Mouse (Mus musculus): ENCODE results near the gene Gm44973. TPM values are rescaled to one million over a fixed set of nuclear protein-coding genes. Genes with fewer than 3 reads are reported as not detected.
"Not testable (repeated sequence)": the region's sequence is repeated elsewhere in the genome, so short reads cannot be mapped to it uniquely, and the experiment has no call there.

Gm44973 gene
- total RNA-seq, 2 experiments from 2014 or later = not detected

DNA sequence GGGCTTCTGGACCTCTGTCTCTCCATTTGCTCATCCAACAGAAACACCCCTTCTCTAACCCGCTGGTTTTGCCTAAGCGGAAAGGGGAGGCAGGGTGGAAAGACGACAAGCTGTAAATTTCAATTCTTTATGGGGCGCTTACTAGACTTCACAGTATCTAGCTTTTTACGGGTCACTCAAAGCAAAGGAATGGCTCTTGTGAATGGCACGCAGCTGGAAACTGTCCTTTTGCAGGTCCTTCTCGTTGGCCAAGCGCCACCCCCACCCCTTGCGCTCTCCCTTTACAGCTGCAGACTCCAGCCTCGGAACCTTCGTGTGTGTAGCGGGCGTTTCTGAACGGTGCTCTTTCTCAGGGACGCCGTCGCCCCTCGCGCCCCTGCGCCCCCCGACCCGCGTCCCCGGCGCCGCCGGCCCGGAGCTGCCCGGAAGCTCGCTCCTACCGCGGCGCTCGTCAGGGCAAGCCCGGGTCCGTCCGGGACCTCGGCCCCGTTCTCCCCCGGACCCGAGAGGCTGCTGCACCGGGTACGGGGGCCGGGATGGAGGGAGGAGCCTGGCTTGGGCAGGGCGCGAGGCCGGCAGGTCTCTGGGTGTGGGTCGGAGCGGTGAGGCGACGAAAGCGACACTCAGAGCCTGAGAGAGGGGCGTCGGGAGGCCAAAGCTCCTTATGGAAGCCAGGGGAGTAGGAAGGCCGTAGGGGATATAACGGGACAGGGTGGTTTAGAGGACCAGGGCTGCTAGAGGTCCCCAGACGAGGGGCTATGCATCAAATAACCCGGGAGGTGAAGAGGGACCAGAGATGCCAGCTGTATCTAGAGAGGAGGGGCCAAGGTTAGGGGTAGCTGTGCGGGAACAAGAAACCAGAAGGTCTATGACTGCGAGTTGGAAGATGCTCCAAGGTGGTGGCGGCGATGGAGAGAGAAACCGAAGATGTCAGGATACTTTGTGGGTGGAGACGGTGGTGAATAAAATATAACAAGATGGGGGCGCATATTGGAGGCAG, 36.2 kb downstream of the Gm44973 start, which contains the start of gene Zfp580:
Gene Zfp580 (plus strand): TSS at position 346 of the 1,000 bp plus-strand sequence.
- DNase-seq (ENCODE audit: low spot score in 2 of 2) = peak; percentile 84 to 87

DNA sequence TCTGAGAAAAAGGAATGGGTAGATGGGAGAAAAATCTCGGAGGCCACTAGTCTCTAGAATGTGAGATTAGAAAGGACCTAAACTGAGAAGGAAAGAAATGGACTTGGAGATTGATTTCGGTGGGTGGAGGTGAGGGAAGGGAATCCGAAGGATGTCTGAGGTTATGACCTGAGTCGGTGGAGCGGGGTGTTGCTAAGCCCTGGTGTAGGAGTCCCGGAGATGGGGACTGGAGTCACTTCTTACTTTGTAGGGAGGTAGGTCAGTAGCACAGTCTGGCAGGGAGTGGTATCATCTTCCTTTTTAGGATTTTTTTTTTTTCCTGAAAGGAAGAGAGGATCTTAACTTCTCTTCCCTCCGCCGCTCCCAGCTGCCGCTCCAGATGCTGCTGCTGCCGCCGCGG, 37.1 kb downstream of the Gm44973 start:
- DNase-seq (ENCODE audit: low spot score in 2 of 2) = no peak

DNA sequence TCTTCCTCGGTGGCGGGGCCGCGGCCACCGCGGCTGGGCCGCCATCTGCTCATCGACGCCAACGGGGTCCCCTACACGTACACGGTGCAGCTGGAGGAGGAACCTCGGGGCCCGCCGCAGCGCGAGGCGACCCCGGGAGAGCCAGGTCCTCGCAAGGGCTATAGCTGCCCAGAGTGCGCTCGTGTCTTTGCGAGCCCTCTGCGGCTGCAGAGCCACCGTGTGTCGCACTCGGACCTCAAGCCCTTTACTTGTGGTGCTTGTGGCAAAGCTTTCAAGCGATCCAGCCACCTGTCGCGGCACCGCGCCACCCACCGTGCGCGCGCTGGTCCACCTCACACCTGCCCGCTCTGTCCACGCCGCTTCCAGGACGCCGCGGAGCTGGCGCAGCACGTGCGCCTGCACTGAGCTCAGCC, 37.6 kb downstream of the Gm44973 start:
- DNase-seq (ENCODE audit: low spot score in 2 of 2) = no peak

DNA sequence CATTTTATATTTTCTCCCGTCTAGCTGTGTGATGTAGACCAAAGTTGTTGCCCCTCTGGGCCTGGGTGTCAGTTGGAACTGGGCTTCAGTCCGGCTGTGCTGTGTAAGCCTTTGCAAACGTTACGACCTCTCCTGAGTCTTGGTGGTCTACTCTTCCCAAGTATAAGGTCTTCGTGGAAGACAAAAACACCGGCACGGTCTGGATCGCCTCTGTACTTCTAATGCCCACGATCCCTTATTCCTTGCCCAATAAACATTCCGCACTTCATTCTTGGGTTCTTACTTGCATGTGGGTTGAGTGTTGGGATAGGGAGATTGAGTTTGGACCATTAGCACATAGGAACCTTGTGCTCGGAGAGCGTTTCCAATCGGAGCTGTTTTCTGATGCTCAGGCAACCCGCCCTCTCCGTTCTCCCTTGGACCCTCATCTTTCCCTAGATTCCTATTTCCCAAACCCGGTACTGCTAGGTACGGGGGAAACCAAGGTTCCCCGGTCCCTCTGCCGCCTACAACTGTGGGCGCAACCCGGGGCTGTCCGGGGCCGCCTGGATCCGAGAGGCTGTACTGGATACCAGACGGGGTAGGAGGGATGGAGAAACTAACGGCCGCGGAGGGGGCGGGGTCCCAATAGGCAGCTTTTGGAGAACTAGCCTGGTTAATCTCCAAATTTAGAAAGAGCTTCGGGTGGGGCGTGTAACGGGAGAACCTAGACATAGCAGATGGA, 38.3 kb downstream of the Gm44973 start:
- DNase-seq (ENCODE audit: low spot score in 2 of 2) = peak; percentile 63 to 67

DNA sequence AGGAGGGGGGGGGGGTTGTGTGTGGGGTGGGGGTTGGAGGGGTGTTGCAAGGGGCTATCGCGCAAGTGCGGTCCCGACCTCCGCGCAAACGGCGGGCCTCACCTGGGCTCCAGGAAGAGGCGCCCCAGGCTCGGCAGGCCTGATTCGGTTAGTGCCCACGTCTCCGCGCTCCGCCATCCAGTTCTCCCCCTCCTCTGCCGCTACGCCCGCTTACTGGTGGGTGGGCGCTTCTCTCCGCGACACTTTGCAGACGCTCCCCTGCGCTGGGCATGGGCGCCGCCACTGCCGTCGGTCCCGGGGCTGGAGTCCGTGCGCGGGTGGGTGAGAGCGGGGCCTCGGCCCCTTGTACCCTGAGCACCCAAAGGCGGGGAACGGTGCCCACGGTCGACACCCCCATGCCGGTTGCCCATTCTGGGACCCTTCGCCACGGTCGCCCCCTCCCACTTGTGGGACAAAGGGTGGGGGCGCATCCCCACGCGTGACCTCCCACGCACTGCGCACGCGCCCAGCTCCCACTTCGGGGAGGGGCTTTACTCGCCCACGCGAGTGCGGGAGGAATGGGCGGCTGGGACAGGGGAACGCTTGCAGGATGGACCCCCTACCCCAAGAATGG, 41.5 kb downstream of the Gm44973 start:
- peak; percentile 75 to 80 for DNase-seq (ENCODE audit: low spot score in 2 of 2)

DNA sequence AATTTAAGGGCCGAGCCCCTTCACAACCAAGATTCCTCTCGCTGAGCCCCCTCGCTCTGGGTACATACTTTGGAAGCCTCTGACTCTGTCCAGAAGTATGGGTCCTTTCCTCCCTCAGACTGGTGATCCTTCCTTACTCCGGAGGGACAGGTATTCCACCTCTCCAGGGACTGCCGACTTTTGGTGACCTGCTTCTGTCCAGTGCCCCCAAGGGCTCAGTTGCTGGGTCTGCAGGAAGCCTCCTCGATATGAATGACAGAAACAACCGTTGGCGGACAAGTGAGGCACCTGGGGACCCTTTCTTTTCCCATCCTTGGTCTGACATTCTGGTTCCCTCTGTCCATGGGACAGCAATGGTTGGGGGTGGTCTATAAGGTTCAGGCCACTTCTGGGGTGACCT, 42.1 kb downstream of the Gm44973 start:
- DNase-seq (ENCODE audit: low spot score in 2 of 2) = no peak

DNA sequence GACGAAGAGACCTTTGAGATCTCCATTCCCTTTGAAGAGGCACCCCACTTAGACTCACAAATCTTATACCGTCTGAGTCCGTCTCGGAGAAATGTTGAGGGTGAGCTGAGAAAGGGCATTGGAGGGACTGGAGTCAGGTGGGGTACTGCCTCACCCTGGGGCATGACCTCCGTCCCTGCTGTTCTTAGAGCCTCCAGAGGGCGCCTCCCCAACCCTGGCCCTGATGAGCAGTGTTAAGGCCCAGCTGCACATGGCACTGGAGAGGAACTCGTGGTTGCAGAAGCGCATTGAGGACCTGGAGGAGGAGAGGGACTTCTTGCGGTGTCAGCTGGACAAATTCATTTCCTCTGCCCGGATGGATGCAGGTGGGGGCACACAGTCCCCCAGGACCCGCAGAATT, 42.5 kb downstream of the Gm44973 start:
- peak in 1 of 2 experiments; percentile 39 for DNase-seq (ENCODE audit: low spot score in 2 of 2)

DNA sequence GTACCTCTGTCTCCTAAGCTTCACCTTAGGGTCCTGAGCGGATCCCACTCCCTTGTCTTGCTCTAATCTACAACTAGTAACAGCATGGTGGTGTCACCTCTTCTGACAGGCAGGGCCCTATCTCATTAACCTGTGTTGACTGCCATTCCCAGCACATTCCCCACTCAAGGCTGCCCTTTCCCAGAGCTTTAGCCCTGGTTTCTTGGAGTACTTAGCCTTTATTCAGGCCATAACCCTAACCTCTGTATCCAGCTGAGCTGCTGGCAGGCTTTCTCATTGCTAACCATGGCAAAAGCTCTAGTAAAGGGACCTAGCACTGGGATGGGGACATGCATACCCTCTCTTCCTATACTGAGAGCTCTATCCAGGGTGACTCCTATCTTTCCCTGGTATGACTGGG, 43.3 kb downstream of the Gm44973 start:
- no peak for DNase-seq (ENCODE audit: low spot score in 2 of 2)

DNA sequence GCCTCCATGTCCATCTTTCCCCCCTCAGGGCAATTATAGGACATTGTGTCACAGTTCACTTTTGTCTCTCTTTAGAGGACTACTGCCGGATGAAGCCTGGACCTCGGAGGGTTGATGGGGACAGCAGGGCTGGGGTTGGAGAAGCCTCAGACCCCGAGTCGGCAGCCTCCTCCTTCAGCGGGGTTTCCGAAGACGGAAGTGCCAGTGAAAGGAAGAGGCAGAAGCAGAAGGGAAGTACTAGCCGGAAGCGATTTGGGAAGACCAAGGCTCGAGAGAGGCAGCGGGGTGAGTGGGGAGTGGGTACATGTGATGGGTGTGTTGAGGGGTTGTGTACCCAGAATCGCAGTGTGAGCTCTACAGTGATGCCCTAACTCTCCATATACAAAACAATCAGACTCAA, 44.1 kb downstream of the Gm44973 start:
- no peak for DNase-seq (ENCODE audit: low spot score in 2 of 2)

DNA sequence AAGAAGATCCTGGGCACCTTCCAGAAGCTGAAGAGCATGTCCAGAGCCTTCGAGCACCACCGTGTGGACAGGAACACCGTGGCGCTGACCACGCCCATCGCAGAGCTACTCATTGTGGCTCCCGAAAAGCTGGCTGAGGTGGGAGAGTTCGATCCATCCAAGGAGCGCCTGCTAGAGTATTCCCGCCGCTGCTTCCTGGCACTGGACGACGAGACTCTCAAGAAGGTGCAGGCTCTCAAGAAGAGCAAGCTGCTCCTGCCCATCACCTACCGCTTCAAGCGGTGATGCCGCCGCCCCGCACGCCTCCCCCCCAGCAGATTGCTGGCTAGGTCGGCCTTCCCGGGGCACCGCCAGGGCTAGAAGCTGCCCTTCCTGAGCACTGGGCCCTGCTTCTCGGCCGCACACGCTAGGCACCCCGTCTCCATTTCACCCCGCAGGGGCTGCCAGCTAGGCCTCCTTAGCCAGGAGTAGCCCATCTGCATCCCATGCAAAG, 45.0 kb downstream of the Gm44973 start:
- peak; percentile 75 to 82 for DNase-seq (ENCODE audit: low spot score in 2 of 2)

DNA sequence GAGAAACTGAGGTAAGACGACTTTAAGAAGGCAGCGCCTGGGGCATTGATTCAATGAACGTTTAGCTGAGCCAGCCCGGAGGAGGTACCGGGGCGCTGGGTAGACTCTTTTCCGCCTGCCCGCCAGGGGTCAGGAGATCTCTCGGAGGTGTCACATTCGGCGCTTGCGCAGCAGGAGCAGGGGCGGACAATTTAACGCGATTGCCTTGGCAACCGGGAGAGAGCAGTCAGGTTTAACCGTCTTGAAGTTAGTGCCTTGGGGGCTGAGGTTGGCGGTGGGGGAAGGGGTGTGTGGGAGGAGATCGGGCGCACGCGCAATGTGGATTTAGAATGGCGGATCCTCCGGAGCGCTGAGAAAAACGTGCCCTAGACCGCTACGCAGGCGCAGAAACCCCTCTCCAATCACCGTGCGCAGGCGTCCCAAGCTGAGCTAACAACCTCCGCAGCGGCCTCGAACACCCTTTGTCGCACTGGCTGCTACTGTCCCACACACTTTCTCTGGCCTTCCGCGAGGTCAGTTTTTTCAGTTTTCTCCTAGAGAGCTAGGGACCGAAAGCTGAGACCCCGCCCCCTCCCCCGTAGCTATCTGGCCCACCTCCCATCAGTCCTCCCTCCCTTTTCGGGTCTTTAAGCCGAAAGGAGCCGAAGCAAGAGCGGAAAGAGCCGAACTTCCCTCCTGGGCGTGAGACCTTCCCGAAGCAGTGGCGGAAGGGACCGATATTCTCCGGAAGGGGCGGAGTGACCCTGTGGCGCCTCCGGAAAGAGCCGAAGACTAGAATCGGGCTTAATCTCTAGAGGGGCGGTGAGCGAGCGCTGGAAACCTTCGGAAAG, 45.9 kb downstream of the Gm44973 start:
- DNase-seq (ENCODE audit: low spot score in 2 of 2) = peak; percentile 100

DNA sequence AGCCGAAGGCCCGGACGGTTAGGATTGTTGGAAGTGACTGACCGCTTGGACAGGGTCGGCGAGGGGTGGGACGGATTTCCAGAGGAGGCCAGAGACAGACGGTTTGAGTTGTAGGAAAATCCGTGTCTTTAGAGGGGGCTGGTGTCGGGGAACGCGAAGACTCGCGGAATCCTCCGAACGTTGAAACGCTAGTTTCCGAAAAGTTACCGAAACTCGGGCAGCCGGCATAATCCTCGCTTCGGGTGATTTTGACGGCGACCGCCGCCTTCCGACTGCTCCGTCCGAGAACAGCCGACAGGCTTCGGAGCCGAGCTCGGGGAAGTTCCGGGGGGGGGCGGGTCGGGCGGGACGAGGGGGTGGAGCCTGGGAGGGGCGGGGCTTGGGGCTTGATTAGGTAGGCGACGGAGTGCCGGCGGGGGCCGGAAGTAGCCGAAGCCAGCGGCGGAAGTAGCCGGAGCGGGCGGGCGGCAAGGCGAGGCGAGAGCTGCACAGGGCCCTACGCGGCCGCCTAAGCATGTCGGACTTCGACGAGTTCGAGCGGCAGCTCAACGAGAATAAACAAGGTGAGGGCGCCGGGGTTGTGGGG, 46.6 kb downstream of the Gm44973 start, which contains the start of gene U2af2:
Gene U2af2 (plus strand): TSS at position 370 of the 586 bp plus-strand sequence.
- DNase-seq (ENCODE audit: low spot score in 2 of 2) = peak; percentile 95 to 98

DNA sequence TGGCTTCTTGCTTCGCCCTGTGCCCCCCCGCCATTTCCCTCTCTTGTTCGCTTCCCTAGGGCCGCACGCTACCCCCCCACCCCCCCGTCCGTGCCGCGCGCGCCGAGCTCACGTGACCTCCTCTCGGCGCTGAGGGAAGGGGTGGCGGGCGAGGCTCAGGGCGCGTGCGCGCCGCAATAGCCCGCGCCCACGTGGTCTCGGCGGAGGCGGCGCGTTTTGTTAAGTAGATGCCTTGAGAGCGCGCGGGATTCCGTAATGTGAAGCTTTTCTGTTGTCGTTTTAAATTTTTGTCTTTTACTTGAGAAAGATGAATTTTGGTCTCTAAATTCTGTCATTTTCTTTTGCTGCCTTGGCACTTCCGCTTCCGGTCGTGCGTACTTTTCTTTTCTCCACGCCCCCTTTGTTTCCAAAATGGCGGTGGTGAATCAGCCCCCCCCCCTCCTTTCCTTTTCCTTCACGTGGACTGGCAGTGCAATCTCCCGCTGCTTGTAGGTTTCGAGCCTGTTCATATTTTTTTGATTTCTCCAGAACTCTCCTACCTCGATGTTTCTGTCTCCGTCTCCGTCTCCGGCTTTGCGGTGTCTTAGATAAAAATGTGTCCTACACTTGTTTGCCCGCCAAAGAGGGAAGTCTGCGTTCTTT, 47.2 kb downstream of the Gm44973 start:
- no peak for DNase-seq (ENCODE audit: low spot score in 2 of 2)

DNA sequence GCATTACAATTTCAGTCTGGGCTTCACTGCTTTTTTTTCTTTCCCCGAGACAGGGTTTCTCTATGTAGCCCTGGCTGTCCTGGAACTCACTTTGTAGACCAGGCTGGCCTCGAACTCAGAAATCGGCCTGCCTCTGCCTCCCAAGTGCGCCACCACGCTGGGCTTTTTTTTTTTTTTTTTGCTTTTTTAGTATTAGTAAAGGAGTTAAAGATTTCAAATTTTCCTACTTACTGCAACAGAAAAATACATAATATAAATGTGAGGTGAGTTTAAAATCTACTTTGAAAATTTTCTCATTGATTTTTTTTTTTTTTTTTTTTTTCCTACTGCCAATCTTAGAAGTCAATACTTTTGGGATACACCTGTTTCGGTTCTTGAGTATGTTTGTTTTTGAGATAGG, 49.6 kb downstream of the Gm44973 start:
- no peak for DNase-seq (ENCODE audit: low spot score in 2 of 2)

DNA sequence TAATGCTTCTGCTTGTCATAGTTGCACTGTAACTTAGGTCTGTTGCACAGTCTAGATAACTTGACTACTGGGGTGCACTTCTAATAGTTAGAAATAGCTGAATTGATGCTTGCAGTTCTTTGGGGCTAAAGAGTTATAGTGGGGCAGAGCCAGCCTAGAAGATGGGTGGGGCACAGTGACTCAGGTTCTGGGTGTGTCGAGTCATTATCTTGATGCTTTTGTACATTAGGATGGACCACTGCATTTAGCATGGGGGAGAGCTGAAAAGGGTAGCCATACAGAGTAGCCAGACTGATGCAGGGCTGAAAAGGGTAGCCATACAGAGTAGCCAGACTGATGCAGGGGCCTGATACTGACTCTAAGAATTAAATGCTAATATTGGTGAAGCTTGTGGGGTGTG, 58.3 kb downstream of the Gm44973 start:
- DNase-seq (ENCODE audit: low spot score in 2 of 2) = no peak

DNA sequence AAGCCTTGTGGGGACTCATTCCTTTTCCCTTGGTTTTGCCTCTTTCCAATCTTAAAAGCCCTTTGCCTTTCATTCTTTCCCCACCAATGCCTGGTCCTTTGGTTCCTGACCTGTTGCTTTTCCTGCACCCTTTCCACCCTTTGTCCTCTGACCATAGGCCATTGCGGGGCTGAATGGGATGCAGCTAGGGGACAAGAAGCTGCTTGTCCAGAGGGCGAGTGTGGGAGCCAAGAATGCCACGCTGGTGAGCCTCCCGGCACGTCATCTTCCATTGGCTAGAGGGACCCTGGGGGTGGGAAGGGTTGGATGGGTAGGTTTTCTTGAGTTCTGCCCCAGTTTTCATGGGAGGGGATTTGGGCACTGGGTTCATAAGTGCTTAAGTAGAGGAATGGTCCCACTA, 59.7 kb downstream of the Gm44973 start:
- no peak for DNase-seq (ENCODE audit: low spot score in 2 of 2)

DNA sequence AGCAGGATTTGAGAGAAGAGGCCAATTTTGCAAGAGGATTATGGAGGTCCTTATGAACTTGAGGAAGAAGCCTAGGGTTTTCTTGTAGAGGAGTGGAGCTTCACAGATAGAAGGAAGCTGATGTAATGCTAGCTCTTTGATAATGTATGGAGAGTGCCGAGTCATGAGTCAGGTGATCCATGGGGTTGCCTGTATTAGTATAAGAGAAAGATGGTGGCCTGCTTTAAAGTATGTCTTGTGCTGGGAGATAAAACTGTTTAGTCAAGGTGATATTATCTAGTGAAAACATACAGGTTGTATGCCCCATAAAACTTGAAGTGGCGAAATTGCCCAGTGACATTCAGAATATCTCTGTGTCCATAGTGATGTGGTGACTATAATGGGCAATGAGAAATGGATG, 61.6 kb downstream of the Gm44973 start:
- DNase-seq (ENCODE audit: low spot score in 2 of 2) = no peak

DNA sequence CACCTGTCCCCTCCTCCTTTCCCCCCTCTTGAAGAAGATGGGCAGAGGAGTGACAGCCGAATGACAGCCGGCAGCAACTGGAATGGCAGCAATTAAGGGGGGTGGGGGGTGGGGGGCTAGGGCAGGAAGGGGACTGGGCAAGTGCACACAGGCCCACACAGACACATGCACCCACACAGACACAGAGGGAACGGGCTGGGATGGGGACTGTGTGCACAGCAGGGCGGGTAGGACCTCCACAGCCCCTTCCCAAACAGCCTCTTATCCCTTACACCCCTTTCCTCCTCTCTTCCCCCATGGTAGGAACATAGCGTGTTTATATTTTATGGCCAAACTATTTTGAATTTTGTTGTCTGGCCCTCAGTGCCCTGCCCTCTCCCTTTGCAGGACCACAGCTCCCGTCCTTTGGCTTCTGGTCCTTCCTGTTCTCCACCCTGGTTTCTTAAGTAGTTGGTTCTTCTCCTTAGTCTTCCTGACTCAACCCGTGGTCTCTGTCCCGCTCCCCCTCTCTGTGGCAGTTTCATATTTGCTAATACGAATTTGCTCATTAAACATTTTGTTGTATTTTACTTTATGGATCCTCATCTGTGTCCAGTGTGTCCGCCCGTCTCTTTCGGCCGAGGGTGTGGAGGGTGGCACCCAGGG, 64.2 kb downstream of the Gm44973 start:
- DNase-seq (ENCODE audit: low spot score in 2 of 2) = not testable (repeated sequence)
